Mouse (Mus musculus) embryonic stem cell, embryonic (primary cell): ENCODE measurements around the gene Lrrc8c.

Experiments used
- CTCF ChIA-PET, 4 experiments: fragments of 300-600 bp in 2 of 4; fragments of 350-600 bp in 2 of 4; sonication (Branson Sonifier 250); formaldehyde crosslinking; loops; one replicate each; lab custom pipeline; 2022; ENCODE audit warnings: inconsistent platforms in 2 of 4; lab: Charles Lee
- POLR2A ChIA-PET, 4 experiments: fragments of 300-600 bp in 2 of 4; fragments of 350-600 bp in 2 of 4; sonication (Branson Sonifier 250); formaldehyde crosslinking; loops; one replicate each; lab custom pipeline; 2022; ENCODE audit warnings: antibody characterized with exemption in 4 of 4, inconsistent platforms in 1 of 4; lab: Charles Lee

Lrrc8c gene

GRCm38 (mm10) chr5:105613002-105613401 is 93.8 kb downstream of the Lrrc8c start:
- CTCF ChIA-PET: no interaction called here
- POLR2A ChIA-PET: interaction anchor here in 2 of 4 experiments (1.1 to 1.6 kb wide), 2 partner anchors 9 to 255 kb away, joined by 3 read pairs; no protein-coding TSS in a partner anchor

- ChIA-PET POLR2A (interaction anchor here in 2 of 4 experiments (0.9 to 1.1 kb wide), 2 partner anchors 8 to 58 kb away, joined by 3 read pairs; no protein-coding TSS in a partner anchor), CTCF (interaction anchor here in 1 of 4 experiments (0.6 kb wide), 1 partner anchor 13 kb away, joined by 3 read pairs; no protein-coding TSS in a partner anchor)
These were observed 94.8 kb downstream of the Lrrc8c start for GRCm38 (mm10) chr5:105614000-105614399.

- CTCF ChIA-PET: interaction anchor here in 1 of 4 experiments (0.6 kb wide), 1 partner anchor 14 kb away, joined by 7 read pairs; no protein-coding TSS in a partner anchor
- POLR2A ChIA-PET: interaction anchor here in 1 of 4 experiments (0.9 kb wide), 2 partner anchors 9 to 57 kb away, joined by 3 read pairs; no protein-coding TSS in a partner anchor
These were observed 95.7 kb downstream of the Lrrc8c start for GRCm38 (mm10) chr5:105614682-105615434.

- ChIA-PET POLR2A (interaction anchor here in 1 of 4 experiments (0.6 kb wide), 1 partner anchor 1674 kb away, joined by 3 read pairs; no protein-coding TSS in a partner anchor), CTCF (interaction anchor here in 1 of 4 experiments (0.6 kb wide), 1 partner anchor 15 kb away, joined by 7 read pairs; no protein-coding TSS in a partner anchor)
These were observed 96.8 kb downstream of the Lrrc8c start for GRCm38 (mm10) chr5:105615871-105616454.

- POLR2A ChIA-PET: interaction anchor here in 1 of 4 experiments (0.7 kb wide), 1 partner anchor 16 kb away, joined by 4 read pairs; no protein-coding TSS in a partner anchor
- CTCF ChIA-PET: interaction anchor here in 1 of 4 experiments (0.6 kb wide), 1 partner anchor 180 kb away, joined by 6 read pairs; no protein-coding TSS in a partner anchor
These were observed 97.3 kb downstream of the Lrrc8c start for GRCm38 (mm10) chr5:105616538-105616937.

- CTCF ChIA-PET: no interaction called here
- POLR2A ChIA-PET: interaction anchor here in 1 of 4 experiments (0.7 to 1.1 kb wide), 2 partner anchors 136 to 240 kb away, joined by 4 read pairs; no protein-coding TSS in a partner anchor
These were observed 99.3 kb downstream of the Lrrc8c start for GRCm38 (mm10) chr5:105618510-105618909.

GRCm38 (mm10) chr5:105619666-105620065 is 100.5 kb downstream of the Lrrc8c start:
- CTCF ChIA-PET: interaction anchor here in 1 of 4 experiments (1.1 kb wide), 1 partner anchor 10 kb away, joined by 4 read pairs; no protein-coding TSS in a partner anchor
- POLR2A ChIA-PET: interaction anchor here in 1 of 4 experiments (0.9 kb wide), 1 partner anchor 10 kb away, joined by 4 read pairs; no protein-coding TSS in a partner anchor

- POLR2A ChIA-PET: interaction anchor here in 2 of 4 experiments (0.5 to 2.0 kb wide), 5 partner anchors 11 to 65 kb away, joined by 3 to 4 read pairs (median 3); no protein-coding TSS in a partner anchor
- CTCF ChIA-PET: interaction anchor here in 2 of 4 experiments (0.6 to 1.1 kb wide), 3 partner anchors 10 to 23 kb away, joined by 4 read pairs; no protein-coding TSS in a partner anchor
These were observed 101.4 kb downstream of the Lrrc8c start for GRCm38 (mm10) chr5:105620505-105621116.

- POLR2A ChIA-PET: interaction anchor here in 1 of 4 experiments (1.2 kb wide), 1 partner anchor 8 kb away, joined by 3 read pairs; no protein-coding TSS in a partner anchor
- CTCF ChIA-PET: interaction anchor here in 1 of 4 experiments (0.5 kb wide), 1 partner anchor 62 kb away, joined by 4 read pairs; no protein-coding TSS in a partner anchor
These were observed 104.0 kb downstream of the Lrrc8c start for GRCm38 (mm10) chr5:105623074-105623713.

GRCm38 (mm10) chr5:105624257-105624656 is 105.1 kb downstream of the Lrrc8c start:
- ChIA-PET POLR2A (interaction anchor here in 1 of 4 experiments (1.2 kb wide), 2 partner anchors 10 to 209 kb away, joined by 3 read pairs; no protein-coding TSS in a partner anchor), CTCF (no interaction called here)

- ChIA-PET CTCF (no interaction called here), POLR2A (interaction anchor here in 2 of 4 experiments (1.2 to 1.9 kb wide), 3 partner anchors 11 to 211 kb away, joined by 3 to 8 read pairs (median 3); no protein-coding TSS in a partner anchor)
These were observed 106.4 kb downstream of the Lrrc8c start for GRCm38 (mm10) chr5:105625504-105626150.

GRCm38 (mm10) chr5:105626355-105626754 is 107.2 kb downstream of the Lrrc8c start:
- POLR2A ChIA-PET: interaction anchor here in 2 of 4 experiments (0.7 to 1.9 kb wide), 2 partner anchors 10 to 64 kb away, joined by 3 to 8 read pairs; no protein-coding TSS in a partner anchor
- CTCF ChIA-PET: no interaction called here

- ChIA-PET CTCF (no interaction called here), POLR2A (interaction anchor here in 1 of 4 experiments (0.6 kb wide), 1 partner anchor 240 kb away, joined by 5 read pairs; no protein-coding TSS in a partner anchor)
These were observed 107.9 kb downstream of the Lrrc8c start for GRCm38 (mm10) chr5:105627093-105627492.

GRCm38 (mm10) chr5:105629955-105630354 is 110.8 kb downstream of the Lrrc8c start:
- POLR2A ChIA-PET: no interaction called here
- CTCF ChIA-PET: no interaction called here

GRCm38 (mm10) chr5:105632066-105632465 is 112.9 kb downstream of the Lrrc8c start:
- CTCF ChIA-PET: interaction anchor here in 2 of 4 experiments (1.0 to 1.1 kb wide), 2 partner anchors 58 to 227 kb away, joined by 3 read pairs; no protein-coding TSS in a partner anchor
- POLR2A ChIA-PET: interaction anchor here in 2 of 4 experiments (0.7 kb wide), 2 partner anchors 15 to 17 kb away, joined by 3 to 4 read pairs; no protein-coding TSS in a partner anchor

- CTCF ChIA-PET: no interaction called here
- POLR2A ChIA-PET: no interaction called here
These were observed 116.4 kb downstream of the Lrrc8c start for GRCm38 (mm10) chr5:105635576-105635975.
